Mouse (Mus musculus) forebrain, embryonic 11.5 days (tissue): ENCODE measurements around the gene Plcl2. TPM values are rescaled to one million over a fixed set of nuclear protein-coding genes. Genes with fewer than 3 reads are reported as not detected.

Source experiments
- ATAC-seq: fragments of 200-750 bp; cut with Nextera tagmentation; replicated peaks from 2 replicates; pipeline ENCODE4 v1.8.0; 2017; ENCODE audit warnings: moderate TSS enrichment; ENCODE audit not compliant: low FRiP score
- DNase-seq: peaks from one replicate; pipeline ENCODE4 v3.0.0-alpha.2; 2017; ENCODE audit warnings: low spot score
- H3K27ac ChIP-seq: fragments of 300-500 bp; sonication (generic); 2 replicates; pipeline ENCODE4 v1.5.1; 2014; ENCODE audit warnings: low read depth, low read length
- H3K27me3 ChIP-seq: fragments of 300-500 bp; sonication (generic); 2 replicates; pipeline ENCODE4 v1.6.1; 2014; ENCODE audit warnings: mild to moderate bottlenecking, low read length, mixed read lengths; ENCODE audit not compliant: control insufficient read depth, insufficient read depth
- H3K36me3 ChIP-seq: fragments of 300-500 bp; sonication (generic); 2 replicates; pipeline ENCODE4 v1.6.1; 2014; ENCODE audit warnings: mild to moderate bottlenecking, low read length, moderate library complexity, mixed read lengths; ENCODE audit not compliant: control insufficient read depth, insufficient read depth
- H3K4me1 ChIP-seq: fragments of 300-500 bp; sonication (generic); replicated peaks from 2 replicates; pipeline ENCODE4 v1.6.1; 2014; ENCODE audit warnings: low read length, mixed read lengths; ENCODE audit not compliant: control insufficient read depth, insufficient read depth
- H3K4me2 ChIP-seq: fragments of 300-500 bp; sonication (generic); 2 replicates; pipeline ENCODE4 v1.6.1; 2014; ENCODE audit warnings: low read depth, mild to moderate bottlenecking, low read length, moderate library complexity, mixed read lengths; ENCODE audit not compliant: severe bottlenecking
- H3K4me3 ChIP-seq: fragments of 300-500 bp; sonication (generic); 2 replicates; pipeline ENCODE4 v1.5.1; 2014; ENCODE audit warnings: low read depth, low read length
- H3K9ac ChIP-seq: fragments of 300-500 bp; sonication (generic); 2 replicates; pipeline ENCODE4 v1.6.1; 2014; ENCODE audit warnings: low read length
- H3K9me3 ChIP-seq: fragments of 300-500 bp; sonication (generic); 2 replicates; pipeline ENCODE4 v1.6.1; 2016; ENCODE audit warnings: low read length, mixed read lengths; ENCODE audit not compliant: control insufficient read depth
- WGBS: fragments of 180-500 bp; shearing (Covaris S2); extraction: QIAGEN DNeasy Blood & Tissue Kit; methylation state at CpG from one replicate; pipeline ENCODE4 v1.1.7; 2014; 5-methylcytosine and 5-hydroxymethylcytosine counted together
- polyA plus RNA-seq: library from polyadenylated mRNA; unstranded; fragments of >200 nt; fragmentation: Nextera tagmentation; extraction: Ambion mirVana; gene quantifications from 2 replicates; pipeline ENCODE4 v1.2.1, GENCODE M21; 2014

Plcl2 gene
- polyA plus RNA-seq, 1 experiment from 2014 or later: 7.7 TPM

DNA sequence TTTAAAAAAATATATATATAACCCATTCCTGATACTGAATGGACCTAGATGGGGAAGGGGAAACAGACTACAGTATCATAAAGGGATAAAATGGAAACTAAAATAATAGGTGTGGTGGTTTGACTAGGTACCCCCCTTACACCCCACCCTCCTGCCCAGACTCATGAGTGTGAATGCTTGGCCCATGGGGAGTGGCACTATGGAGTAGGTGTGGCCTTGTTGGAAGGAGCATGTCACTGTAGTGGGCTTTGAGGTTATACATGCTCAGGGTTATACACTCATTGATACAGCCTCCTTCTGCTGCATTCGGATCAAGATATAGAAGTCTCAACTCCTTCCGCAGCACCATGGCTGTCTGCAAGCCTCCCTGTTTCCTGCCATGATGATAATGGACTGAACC lies 219.8 kb downstream of the Plcl2 start:
- H3K4me2 ChIP-seq: no peak overlapping the region
- WGBS: 90% methylated on average over 2 of the region's 2 CpGs
- H3K9ac ChIP-seq: no peak overlapping the region
- H3K9me3 ChIP-seq: no peaks in the 10 kb centered on the region
- H3K27ac ChIP-seq: no peak overlapping the region
- H3K27me3 ChIP-seq: no peaks in the 10 kb centered on the region
- ATAC-seq: no peak
- no peak overlapping the region for H3K4me3 ChIP-seq
- no peak for DNase-seq
- no peaks in the 10 kb centered on the region for H3K4me1 ChIP-seq
- no peaks in the 10 kb centered on the region for H3K36me3 ChIP-seq

DNA sequence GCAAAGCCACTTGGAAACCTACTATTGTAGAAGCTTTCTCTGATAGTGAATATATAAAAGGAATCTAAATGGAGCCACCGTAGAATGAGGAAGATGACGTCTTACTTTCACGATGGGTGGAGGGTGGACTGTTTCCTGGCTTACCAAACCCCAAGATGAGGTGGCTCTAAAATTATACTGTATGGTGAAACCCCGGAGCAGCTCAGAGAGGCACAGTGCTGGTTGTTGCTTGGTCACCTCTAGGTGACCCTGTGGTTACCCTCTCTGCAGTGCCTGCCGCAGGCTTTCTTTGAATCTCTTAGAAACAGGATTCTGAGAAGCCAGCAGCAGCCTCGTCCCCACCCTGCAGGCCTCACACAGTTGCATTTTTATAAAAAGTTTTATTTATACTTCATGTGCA lies 220.4 kb downstream of the Plcl2 start:
- H3K4me2 ChIP-seq: no peak overlapping the region
- H3K27me3 ChIP-seq: no peaks in the 10 kb centered on the region
- DNase-seq: no peak
- H3K27ac ChIP-seq: no peak overlapping the region
- no peak overlapping the region for H3K9ac ChIP-seq
- no peak overlapping the region for H3K4me3 ChIP-seq
- H3K9me3 ChIP-seq: no peaks in the 10 kb centered on the region
- H3K36me3 ChIP-seq: no peaks in the 10 kb centered on the region
- no peaks in the 10 kb centered on the region for H3K4me1 ChIP-seq
- no peak for ATAC-seq
- WGBS: 91% methylated on average over 6 of the region's 6 CpGs

DNA sequence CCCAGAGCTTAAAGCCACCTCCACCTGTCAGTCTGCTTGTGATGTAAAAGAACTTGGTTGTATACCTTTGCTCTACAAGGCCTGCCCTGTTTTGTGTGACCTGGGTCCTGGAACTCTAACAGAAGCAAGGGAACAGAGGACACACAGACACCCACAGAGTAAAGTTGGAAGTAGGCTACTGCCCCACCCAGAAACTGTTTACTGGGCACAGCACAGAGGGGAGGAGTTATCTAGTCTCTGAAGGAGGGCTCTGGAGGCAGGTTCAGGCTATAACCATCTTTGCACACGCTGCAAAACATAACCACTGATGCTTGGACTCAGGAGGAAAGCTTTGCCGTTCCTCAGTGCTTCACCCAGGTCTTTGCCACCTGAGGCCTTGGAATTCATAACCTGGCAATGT lies 221.7 kb downstream of the Plcl2 start:
- Histone ChIP-seq H3K9ac (no peak overlapping the region), H3K4me3 (no peak overlapping the region), H3K36me3 (no peaks in the 10 kb centered on the region), H3K27ac (no peak overlapping the region), H3K4me2 (no peak overlapping the region), H3K9me3 (no peaks in the 10 kb centered on the region), H3K27me3 (no peaks in the 10 kb centered on the region), H3K4me1 (no peaks in the 10 kb centered on the region)
- WGBS: 84% methylated on average over 2 of the region's 2 CpGs
- DNase-seq: no peak
- ATAC-seq: no peak

DNA sequence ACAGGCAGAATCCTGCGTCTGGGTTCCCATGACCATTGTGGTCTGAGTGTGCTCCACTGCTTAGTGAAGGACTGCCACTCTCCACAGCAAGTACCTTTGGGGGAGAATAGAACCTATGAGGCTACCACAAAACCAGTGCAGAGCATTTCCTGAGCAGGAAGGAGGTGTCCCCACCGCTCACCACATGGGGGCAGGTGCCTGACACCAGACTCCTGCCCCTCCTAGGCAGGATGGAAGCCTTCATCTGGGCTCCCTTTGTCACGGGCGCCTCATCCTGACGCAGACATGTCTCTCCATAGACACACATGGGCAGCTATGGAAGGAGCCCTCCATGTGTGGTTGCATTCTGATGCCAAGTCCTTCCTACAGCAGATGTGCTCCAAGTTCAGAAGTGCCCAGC lies 222.7 kb downstream of the Plcl2 start:
- no peak overlapping the region for H3K4me2 ChIP-seq
- no peak overlapping the region for H3K27ac ChIP-seq
- no peaks in the 10 kb centered on the region for H3K4me1 ChIP-seq
- ATAC-seq: no peak
- no peaks in the 10 kb centered on the region for H3K9me3 ChIP-seq
- no peaks in the 10 kb centered on the region for H3K27me3 ChIP-seq
- H3K9ac ChIP-seq: no peak overlapping the region
- no peak for DNase-seq
- no peaks in the 10 kb centered on the region for H3K36me3 ChIP-seq
- H3K4me3 ChIP-seq: no peak overlapping the region
- WGBS: 89% methylated on average over 5 of the region's 5 CpGs

DNA sequence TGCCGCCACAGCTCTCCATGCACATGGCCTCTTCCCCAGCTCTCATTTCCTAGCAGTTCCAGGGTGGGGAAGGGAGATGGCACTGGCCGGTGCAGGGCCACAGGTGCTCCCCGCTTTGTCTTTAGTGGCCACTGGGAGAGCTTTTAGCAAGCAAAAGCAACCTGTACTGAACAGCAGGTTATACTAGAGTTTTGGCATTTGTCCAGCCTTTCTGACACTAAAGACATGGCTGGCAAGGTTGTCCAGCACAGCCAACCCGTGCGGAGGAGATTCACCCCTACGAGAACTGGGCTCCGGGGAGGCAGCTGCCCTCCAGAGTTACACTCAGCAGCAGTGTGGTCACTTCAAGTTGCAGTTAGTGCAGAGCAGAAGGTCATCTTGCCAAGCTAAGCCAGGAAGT lies 224.2 kb downstream of the Plcl2 start:
- Histone ChIP-seq H3K4me3 (no peak overlapping the region), H3K27ac (no peak overlapping the region), H3K9ac (no peak overlapping the region), H3K4me2 (no peak overlapping the region), H3K9me3 (no peaks in the 10 kb centered on the region), H3K4me1 (no peaks in the 10 kb centered on the region), H3K27me3 (no peaks in the 10 kb centered on the region), H3K36me3 (no peaks in the 10 kb centered on the region)
- WGBS: 93% methylated on average over 7 of the region's 7 CpGs
- ATAC-seq (no peak), DNase-seq (no peak)

DNA sequence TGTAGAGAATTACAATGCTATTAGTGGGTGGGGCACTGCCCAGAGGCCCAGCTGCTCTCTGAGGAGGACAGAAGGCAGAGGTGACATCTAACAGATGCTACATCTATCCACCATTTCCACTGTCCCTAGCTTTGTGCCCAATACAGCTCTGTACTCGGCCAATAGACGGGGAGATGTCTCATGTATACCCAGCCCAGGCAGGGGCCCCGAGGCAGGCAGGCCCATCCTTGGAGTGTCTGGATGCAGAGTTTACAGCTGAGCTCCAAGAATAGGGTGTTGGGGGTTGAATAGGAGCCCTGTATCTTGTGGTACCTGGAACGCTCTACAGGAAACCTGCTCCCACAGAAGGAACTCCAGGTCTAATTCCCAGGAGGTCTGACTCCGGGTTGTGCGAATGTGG lies 225.6 kb downstream of the Plcl2 start:
- DNase-seq: no peak
- Histone ChIP-seq H3K4me3 (no peak overlapping the region), H3K36me3 (no peaks in the 10 kb centered on the region), H3K9ac (no peak overlapping the region), H3K27me3 (no peaks in the 10 kb centered on the region), H3K4me1 (no peaks in the 10 kb centered on the region), H3K9me3 (no peaks in the 10 kb centered on the region), H3K4me2 (no peak overlapping the region), H3K27ac (no peak overlapping the region)
- 90% methylated on average over 6 of the region's 6 CpGs for WGBS
- ATAC-seq: no peak

DNA sequence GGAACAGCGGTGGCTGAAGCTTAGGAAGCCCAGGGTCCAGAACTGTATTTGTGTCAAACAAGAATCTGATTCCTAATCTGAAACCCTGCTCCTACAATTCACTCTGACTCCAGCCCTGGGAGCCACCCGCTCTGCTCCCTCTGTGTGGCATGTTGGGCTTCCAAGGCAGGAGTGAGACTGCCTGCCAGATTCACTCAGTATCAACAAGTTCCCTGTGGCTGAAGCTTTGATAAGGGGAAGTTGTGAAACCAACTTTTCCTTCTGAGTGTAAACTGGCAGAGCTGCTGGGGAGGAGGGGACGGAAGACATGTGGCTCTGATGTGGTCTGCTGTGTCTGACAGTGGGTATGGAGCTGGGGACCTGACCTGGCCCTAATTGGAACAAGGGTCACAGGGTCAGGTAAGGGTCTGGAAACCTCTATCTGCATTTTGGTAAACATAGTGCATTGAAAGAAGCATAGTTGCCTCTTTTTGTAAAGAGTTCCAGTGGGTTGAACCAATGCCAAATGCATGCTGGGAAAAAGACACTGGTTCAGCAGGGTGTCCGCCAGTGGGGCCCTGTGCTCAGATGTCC lies 226.3 kb downstream of the Plcl2 start:
- no peak overlapping the region for H3K27ac ChIP-seq

DNA sequence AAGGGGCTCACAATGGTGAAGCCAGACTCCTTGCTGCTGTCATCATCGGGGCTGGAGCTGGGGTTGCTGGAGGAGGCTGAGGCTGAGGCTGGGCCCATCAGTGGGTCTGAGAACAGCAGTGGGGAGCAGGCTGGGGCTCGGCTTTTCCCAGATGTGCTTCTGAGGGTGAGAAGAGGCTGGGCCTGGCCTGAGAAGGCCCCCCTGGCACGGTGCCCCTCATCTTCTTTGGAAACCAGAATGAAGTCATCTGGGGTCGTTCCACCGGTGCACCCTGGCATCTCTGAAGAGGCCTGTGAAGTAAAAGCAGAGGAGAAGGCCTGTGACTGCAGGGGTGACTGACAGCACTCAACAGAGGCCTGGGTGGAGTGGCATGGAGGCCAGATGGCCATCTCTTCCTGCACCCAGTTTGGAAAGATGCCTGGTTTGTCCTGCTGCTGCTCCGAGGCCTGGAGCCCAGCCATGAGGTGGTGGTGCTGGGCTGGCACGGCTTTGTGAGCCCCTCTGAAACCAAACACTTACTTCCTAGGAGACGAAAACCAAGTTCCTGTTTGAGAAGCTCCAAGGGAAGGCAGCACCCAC lies 226.8 kb downstream of the Plcl2 start:
- no peaks in the 10 kb centered on the region for H3K4me1 ChIP-seq
- H3K27me3 ChIP-seq: no peaks in the 10 kb centered on the region
- no peak for DNase-seq
- H3K36me3 ChIP-seq: no peaks in the 10 kb centered on the region
- no peak overlapping the region for H3K4me2 ChIP-seq
- H3K27ac ChIP-seq: no peak overlapping the region
- H3K9ac ChIP-seq: no peak overlapping the region
- no peak for ATAC-seq
- H3K4me3 ChIP-seq: no peak overlapping the region
- no peaks in the 10 kb centered on the region for H3K9me3 ChIP-seq
- 87% methylated on average over 8 of the region's 8 CpGs for WGBS

More for the DNA sequence above, 226.3 kb downstream of the Plcl2 start:
- no peaks in the 10 kb centered on the region for H3K4me1 ChIP-seq
- no peaks in the 10 kb centered on the region for H3K36me3 ChIP-seq
- WGBS: 84% methylated on average over 4 of the region's 4 CpGs
- H3K27me3 ChIP-seq: no peaks in the 10 kb centered on the region
- ATAC-seq (no peak), DNase-seq (no peak)
- no peak overlapping the region for H3K9ac ChIP-seq
- no peak overlapping the region for H3K4me2 ChIP-seq
- H3K4me3 ChIP-seq: no peak overlapping the region
- H3K9me3 ChIP-seq: no peaks in the 10 kb centered on the region

DNA sequence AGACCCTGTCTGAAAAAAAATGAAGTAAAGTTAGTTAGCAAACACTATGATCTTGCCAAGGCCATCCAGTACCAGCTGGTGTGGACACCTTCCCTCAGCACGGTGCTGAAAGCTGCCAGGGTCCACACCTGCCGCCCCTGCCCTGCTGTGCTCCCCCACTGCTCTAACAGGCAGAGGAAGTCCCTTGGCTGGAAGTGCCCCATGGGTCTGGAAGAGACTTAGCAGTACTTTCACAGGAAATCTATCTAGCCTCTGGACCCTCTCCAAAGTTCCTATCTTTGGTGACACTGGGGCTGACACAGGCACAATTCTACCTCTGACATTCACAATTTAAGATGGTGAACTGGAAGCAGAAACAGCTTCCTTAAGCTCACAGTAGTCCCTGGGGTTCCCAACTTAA lies 227.9 kb downstream of the Plcl2 start:
- Histone ChIP-seq H3K27me3 (no peaks in the 10 kb centered on the region), H3K27ac (no peak overlapping the region), H3K9me3 (no peaks in the 10 kb centered on the region), H3K4me2 (no peak overlapping the region), H3K9ac (no peak overlapping the region), H3K36me3 (no peaks in the 10 kb centered on the region), H3K4me1 (no peaks in the 10 kb centered on the region), H3K4me3 (no peak overlapping the region)
- 82% methylated on average over 2 of the region's 2 CpGs for WGBS
- no peak for DNase-seq
- no peak for ATAC-seq
